Mouse (Mus musculus) testis, adult 10 weeks (tissue): Measurements from ENCODE around the gene Megf11. TPM values are rescaled to one million over a fixed set of nuclear protein-coding genes. Genes with fewer than 3 reads are reported as not detected.

Experiments used
- polyA plus RNA-seq: library from polyadenylated mRNA; stranded (reverse); fragments of 350-450 nt; fragmentation: Illumina TruSeq; extraction: RNeasy Lipid Tissue Mini Kit (QIAGEN cat#74804); gene quantifications from one replicate; pipeline ENCODE4 v1.2.3, GENCODE M21; 2014; ENCODE audit warnings: low read depth, low replicate concordance

Megf11 gene
- not detected for polyA plus RNA-seq

GRCm38 (mm10) chr9:64385511-64386465, at the start of gene Megf11:
Gene Megf11 (plus strand): TSS chr9:64385626.

DNA sequence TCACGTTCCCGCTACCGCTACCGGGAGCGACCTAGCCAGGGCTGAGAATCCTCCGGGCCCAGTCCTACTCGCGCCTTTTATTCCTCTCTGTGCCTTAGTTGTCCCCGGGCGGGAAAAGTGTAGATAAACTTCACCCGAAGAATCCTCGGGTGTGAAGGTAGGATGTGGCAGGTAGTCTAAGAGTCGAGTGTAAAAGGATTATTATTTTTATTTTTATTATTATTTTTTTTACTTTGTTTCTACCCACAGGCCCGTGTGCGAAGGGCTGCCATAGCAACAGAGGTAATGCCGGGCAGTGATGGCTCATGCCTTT, 44.2 kb upstream of the Megf11 start, which contains the start of gene Dis3l:
Dis3l (minus strand) TSS at position 35 of the 313 bp plus-strand sequence.

DNA sequence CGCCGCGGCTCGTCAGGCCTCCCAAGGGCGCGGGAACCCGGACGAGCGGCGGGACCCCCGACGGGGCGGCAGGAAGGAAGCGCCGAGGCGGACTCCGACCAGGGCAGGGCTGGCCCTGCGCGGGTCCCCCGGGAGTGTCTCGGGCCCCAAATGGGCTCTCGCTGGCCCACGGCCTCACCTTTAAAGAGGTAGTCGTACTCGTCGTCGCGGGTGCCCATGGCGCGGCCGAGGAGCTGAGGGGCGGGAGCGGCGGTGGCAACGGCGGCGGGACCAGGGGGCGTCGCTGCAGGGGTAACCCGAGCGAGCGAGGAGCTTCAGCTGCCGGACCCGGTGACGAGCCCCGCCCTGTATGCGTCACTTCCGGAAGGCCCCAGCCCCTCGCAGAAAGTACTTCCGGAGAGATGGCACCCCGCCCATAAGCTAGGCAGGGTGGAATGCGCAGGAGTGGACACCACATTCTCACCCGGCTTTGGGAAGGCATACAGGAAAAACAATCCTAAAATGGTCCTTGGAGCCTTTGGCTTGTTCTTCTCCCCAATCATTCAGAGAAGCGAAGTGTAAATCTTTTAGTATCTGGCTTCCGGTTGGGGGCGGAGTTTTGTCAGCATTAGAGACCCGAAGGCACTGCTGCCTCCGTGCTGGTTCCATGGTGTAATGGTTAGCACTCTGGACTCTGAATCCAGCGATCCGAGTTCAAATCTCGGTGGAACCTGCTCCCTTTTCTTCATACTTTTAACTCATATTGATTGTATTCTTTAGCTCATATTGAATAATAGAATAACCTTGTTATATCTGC, 352.2 kb downstream of the Megf11 start, which contains the start of gene Rab11a:
Rab11a (minus strand) TSS at position 353 of the 796 bp plus-strand sequence.

Other genes starting within 250 kb of the Megf11 start
- gene Zwilch, start 212.5 kb upstream of the Megf11 start, polyA plus RNA-seq = 78.5 TPM
- gene Rpl4, start 212.3 kb upstream of the Megf11 start, polyA plus RNA-seq = 183 TPM
- gene Snapc5, start 206.4 kb upstream of the Megf11 start, polyA plus RNA-seq = 43.4 TPM
- 1.1 TPM for gene Uchl4, start 150.4 kb upstream of the Megf11 start, polyA plus RNA-seq
- 5.9 TPM for gene Map2k1, start 132.0 kb upstream of the Megf11 start, polyA plus RNA-seq
- 136 TPM for gene Tipin, start 104.0 kb upstream of the Megf11 start, polyA plus RNA-seq
- 125 TPM for gene Dis3l, start 44.3 kb upstream of the Megf11 start, polyA plus RNA-seq